Mouse (Mus musculus) heart, postnatal 10 days (tissue): ENCODE results near the gene Cep104. TPM values are rescaled to one million over a fixed set of nuclear protein-coding genes. Genes with fewer than 3 reads are reported as not detected.
A peak's percentile ranks its signal among the peaks of the same experiment; 100 is the strongest.

Experiments
- DNase-seq, 2 experiments: peaks; one replicate each; pipeline ENCODE4 v3.0.0; 2021
- intact Hi-C: fragments of 180-260 bp; cut with DNase I; formaldehyde crosslinking; loops from one replicate; pipeline ENCODE4 v1.15.1; 2025
- total RNA-seq, 2 experiments: library from RNA; stranded (reverse); gene quantifications; 2 replicates each; pipeline ENCODE4 v1.2.3; 2021

Gene Cep104
- total RNA-seq, 2 experiments from 2014 or later, result 23.6 to 24.4 TPM

DNA sequence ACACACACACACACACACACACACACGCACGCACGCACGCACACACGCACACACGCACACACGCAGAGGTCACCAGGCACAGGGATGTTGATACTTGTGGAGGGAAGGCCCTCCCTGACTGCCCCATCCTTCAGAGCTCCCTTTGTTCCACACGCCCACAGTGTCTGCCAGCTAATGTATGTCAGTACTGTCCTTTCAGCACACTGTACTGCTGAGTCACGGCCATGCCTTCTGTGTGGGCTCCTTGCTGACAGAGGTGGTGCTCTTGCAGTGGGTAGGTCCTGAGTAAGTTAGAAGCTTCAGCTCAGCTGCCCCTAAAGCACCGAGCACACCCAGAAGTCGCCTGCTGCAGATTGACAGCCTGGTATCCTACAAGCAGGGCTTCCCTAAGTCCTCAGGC, 5.5 kb downstream of the Cep104 start:
- intact Hi-C loops, result no loop called here
- no peak for DNase-seq

- intact Hi-C loops, result no loop called here
- no peak for DNase-seq
These were observed 17.7 kb downstream of the Cep104 start for GRCm38 (mm10) chr4:153992715-153993114.

DNA sequence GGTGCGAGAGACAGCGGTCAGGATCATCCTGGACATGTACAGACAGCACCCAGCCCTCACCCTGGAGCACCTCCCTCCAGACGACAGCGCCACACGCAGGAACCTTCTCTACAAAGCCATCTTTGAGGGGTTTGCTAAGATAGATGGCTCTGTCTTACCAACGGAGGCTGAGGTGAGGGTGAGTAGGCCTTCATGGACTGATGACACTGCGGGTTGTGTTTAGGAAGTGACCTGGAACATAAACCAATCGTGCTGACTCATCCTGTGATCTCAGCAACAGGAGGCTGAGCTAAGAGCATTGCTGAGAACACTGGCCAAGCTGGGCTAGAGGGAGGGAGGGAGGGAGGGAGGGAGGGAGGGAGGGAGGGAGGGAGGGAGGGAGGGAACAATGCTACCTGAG, 18.5 kb downstream of the Cep104 start:
- intact Hi-C loops, result no loop called here
- DNase-seq, result no peak

- intact Hi-C loops, result no loop called here
- no peak for DNase-seq
These were observed 30.5 kb downstream of the Cep104 start for GRCm38 (mm10) chr4:154005488-154005887.

DNA sequence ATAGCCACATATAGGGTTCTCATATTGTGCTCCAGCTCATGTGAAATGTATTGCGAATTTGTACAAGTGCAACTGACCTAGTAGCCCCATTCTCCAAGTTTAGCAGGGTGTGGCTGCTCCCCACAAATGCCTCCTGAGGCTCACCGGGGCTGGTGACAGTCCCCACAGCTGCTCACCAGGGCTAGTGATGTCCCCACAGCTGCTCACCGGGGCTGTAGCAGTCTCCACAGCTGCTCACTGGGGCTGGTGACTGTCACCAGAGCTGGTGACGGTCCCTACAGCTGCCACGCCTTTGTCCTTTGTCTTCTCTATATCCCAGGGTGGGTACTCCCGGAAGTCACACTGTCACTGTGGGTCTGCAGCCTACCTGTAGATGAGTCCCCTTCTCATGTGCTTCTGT, 31.3 kb downstream of the Cep104 start:
- DNase-seq, result no peak
- intact Hi-C loops, result no loop called here

- intact Hi-C loops, result no loop called here
- DNase-seq, result no peak
These were observed 32.8 kb downstream of the Cep104 start for GRCm38 (mm10) chr4:154007759-154008158.

DNA sequence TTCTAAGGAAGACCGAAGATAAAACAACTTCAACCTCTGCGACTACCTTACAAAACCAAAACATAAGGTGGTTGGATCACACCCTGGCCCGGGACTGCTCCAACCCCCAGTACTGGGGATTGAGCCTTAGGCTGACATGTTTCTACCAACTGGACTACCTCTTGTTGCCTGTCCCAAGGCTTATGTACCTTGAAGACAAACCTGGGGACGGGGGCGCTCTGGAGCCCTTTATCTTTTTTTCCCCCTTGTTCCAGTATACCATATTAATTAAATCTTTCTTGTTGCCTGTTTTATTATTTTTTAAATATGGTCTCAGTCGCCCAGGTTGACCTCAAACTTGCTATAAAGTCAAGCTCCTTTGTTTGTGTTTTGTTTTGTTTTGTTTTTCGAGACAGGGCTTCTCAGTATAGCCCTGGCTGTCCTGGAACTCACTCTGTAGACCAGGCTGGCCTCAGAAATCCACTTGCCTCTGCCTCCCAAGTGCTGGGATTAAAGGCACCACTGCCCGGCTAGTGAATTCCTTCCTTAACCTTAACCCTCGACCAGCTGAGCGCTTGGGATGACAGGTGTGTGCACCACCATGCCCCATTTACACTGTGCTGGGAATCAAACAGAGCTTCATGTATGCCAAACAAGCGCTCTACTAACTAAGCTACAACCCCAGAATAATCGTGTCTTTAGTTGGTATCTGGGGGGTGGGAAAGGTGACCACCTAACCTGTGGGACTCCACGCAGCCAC, 36.1 kb downstream of the Cep104 start:
- intact Hi-C loops, result loop anchor here (5.0 kb wide), 1 partner anchor 54 kb away; the partner anchor contains the start of gene A430005L14Rik
- DNase-seq, result no peak

GRCm38 (mm10) chr4:154011646-154012089, 36.7 kb downstream of the Cep104 start, which contains the start of gene Lrrc47:
Gene Lrrc47 (plus strand): TSS chr4:154011731.
- peak; percentile 89 to 90 for DNase-seq
- intact Hi-C loops, result loop anchor here (1.0 to 5.0 kb wide), 2 partner anchors 36 to 54 kb away; partner anchors contain the start of genes A430005L14Rik, Cep104 and Dffb

DNA sequence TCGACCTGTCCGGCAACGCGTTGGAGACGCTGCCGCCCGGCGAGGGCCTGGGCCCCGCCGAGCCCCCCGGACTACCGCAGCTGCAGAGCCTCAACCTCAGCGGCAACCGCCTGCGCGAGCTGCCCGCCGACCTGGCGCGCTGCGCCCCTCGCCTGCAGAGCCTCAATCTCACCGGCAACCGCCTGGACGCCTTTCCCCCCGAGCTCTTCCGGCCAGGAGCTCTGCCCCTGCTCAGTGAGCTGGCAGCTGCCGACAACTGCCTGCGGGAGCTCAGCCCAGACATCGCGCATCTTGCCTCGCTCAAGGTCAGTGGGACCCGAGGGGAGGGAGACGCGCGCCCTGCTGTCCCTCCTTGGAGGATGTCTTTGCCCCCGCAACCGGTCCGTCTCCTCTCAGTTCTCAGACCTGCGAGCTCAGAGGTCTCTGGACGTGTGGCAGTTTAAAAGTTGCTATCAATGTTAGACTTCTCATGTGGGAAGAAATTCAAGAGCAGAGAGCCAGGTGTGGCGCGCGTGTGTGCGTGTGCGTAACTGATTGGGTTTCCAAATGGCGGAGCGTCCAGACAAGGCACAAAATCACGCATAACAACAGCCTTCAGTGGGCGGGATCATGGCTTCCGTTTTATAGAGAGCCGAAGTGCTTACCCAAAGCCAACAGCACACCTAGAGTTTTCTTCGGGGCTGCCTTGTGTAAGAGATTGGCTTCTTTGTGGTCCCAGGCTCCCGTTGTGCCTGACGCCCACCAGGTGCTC, 37.3 kb downstream of the Cep104 start:
- DNase-seq, result peak; percentile 26 to 39
- intact Hi-C loops, result loop anchor here (1.0 to 5.0 kb wide), 2 partner anchors 37 to 55 kb away; partner anchors contain the start of genes A430005L14Rik, Cep104 and Dffb

GRCm38 (mm10) chr4:154015476-154015875, 40.5 kb downstream of the Cep104 start:
- intact Hi-C loops, result no loop called here
- DNase-seq, result no peak

- peak; percentile 29 to 60 for DNase-seq
These were observed 44.6 kb downstream of the Cep104 start for GRCm38 (mm10) chr4:154019571-154019970.

DNA sequence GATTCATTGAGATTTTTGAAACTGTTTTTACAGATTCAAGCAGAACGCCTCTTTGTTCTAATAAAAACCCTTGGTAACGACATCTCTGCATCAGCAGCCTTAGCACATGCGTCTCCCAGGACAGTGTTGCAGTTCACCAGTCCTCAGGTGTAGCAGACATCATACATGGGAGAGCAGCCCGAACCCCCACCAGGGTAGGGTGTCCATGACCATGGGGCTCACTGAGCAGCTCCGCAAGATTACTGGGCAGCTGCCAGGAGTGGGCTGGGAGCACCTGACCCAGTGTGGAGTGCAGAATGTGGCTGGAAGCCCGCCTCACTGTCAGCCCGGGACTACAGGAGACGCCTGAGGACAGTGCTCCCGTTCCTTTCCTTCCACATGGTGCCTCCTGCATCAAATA, 46.4 kb downstream of the Cep104 start:
- intact Hi-C loops, result no loop called here
- peak in 1 of 2 experiments; percentile 28 for DNase-seq

More at GRCm38 (mm10) chr4:154019571-154019970, 44.6 kb downstream of the Cep104 start:
- intact Hi-C loops, result no loop called here

DNA sequence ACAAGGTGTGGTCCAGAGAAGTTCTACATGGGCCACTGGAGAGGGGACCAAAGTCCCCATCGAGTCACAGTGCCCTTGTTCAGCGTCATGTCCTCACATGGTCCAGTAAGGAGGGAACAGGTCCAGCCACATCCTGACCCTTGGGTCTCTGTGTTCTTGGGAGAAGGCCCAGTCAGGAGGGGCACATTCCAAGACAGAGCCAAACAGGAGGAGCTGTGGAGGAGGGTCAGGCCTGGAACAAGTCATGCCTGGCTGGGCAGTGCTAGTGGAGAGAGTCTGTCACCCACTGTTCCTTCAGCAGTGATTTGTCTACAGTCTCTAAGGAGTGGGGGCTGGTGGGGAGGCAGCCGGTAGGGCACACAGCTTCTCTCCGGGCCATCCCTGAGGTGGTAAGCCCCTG, 47.4 kb downstream of the Cep104 start:
- DNase-seq, result peak; percentile 58 to 63
- intact Hi-C loops, result no loop called here

GRCm38 (mm10) chr4:154022844-154023243, 47.9 kb downstream of the Cep104 start:
- intact Hi-C loops, result no loop called here
- DNase-seq, result peak; percentile 14 to 24

DNA sequence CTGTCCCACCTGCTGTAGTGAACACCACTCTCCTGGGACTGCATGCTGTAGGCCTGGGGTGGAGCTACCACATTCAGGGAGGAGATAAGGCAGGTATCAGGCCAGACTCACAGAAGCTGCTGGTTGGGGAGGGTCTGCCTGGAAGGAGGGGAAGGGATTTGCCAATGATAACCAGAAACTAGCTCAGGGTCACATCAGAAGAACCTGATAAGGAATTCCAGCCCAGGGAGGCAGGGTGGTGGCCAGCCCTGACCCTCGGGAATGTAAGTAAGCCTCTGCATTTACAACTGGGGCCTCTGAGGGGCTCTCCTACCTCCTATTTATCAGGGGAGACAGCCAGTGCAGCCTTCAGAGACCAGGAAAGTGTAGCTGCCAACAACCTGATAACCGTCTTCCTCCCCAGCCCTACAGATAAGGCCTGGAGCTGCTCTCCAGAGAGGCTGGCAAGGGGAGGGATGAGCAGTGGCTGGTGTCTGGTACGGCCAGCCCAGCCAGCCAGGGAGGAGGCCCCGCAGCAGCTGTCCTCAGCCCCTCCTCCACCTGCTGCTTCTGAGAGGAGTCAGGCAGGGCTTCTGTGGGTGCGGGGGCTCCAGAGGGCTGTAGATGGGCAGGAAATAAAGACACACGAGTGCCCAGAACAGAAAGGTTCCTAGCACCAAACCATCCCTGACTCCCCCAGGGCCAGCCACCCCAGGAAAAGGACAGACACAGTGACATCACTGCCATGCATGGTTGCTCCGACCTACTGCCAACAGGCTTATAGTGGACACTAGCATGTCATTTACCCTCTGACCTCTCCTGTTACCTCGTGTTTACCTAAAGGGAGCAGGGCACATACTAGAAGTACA, 49.0 kb downstream of the Cep104 start:
- intact Hi-C loops, result no loop called here
- DNase-seq, result peak in 1 of 2 experiments; percentile 18

GRCm38 (mm10) chr4:154024729-154025521, 49.9 kb downstream of the Cep104 start:
- intact Hi-C loops, result no loop called here
- DNase-seq, result peak in 1 of 2 experiments; percentile 30

DNA sequence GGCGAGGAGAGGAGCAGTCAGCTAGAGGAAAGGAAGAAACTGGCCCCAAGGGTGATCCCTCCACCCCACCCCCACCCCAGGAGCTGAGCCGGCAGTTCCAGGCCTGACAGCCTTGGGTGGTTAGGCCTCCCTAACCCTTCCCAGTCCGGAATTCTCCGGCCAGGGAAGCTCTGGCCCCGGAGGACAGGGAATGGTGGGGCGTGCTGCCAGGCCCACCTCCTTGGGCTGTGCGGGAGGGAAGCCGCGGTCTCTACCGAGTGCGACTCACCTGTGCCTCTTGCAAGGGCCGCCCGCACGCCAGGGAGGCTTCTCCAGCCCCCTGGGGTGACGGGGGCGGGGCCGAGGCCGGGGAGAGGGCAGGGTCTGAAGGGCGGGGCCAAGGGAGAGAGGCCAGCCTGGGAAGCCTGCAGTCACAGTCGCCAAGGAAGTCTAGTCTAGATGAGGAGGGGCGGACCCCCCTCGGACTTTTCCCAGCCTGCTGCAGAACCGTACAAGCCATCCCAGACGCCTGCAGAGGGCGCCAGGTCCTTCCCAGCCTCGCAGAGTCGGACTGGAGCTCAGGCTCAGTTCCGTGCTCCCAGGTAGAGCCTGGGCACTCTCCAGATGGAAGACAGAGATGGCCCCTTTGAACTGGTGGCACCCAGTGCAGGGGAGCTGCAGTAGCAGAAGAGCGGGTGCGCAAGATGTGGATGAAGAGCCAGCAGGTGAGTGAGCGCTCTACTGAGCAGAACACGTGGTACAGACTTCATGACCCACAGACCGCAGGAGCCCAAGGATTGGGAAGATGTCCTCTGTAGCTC, 50.8 kb downstream of the Cep104 start, which contains the start of gene Smim1:
TSS of gene Smim1 (minus strand) at position 590 of the 800 bp plus-strand sequence.
- peak; percentile 74 to 75 for DNase-seq
- intact Hi-C loops, result no loop called here

DNA sequence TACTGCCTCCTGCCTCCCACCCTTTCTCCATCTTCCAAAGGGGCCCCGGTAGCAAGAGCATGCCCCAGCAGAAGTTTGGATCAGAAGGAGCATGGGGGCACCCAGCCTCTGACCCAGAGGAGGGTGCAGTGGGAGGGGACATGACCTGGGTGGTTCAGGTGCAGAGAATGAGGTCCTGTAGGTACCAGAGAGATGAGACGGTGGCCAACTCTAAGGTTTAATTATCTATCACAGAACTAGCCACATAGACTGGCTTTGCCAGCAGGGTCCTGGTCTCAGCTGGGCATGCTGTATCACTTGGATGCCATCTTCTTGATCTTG, 51.4 kb downstream of the Cep104 start:
- intact Hi-C loops, result no loop called here

GRCm38 (mm10) chr4:154028066-154028465, 53.1 kb downstream of the Cep104 start:
- intact Hi-C loops, result no loop called here
- no peak for DNase-seq

More for the DNA sequence above, 51.4 kb downstream of the Cep104 start:
- no peak for DNase-seq
